Mouse (Mus musculus): ENCODE measurements around the gene Cdhr2.

- TF ChIP-seq FLI1 (IDR thresholded peaks at IDR 0.05; ENCODE audit: low read length) (no peak), GATA1 (IDR thresholded peaks at IDR 0.05; ENCODE audit: borderline replicate concordance, low read length) (no peak)
These were observed 39.9 kb upstream of the Cdhr2 start for GRCm38 (mm10) chr13:54661358-54661757.
